Mouse (Mus musculus) erythroid progenitor cell, adult 5-6 weeks (primary cell): ENCODE results near the gene Fancc. TPM values are rescaled to one million over a fixed set of nuclear protein-coding genes. Genes with fewer than 3 reads are reported as not detected.
"Not testable (repeated sequence)": the region's sequence is repeated elsewhere in the genome, so short reads cannot be mapped to it uniquely, and the experiment has no call there.

Source experiments
- ATAC-seq: replicated peaks from 2 replicates; pipeline ENCODE4 v1.8.0; 2016; ENCODE audit warnings: moderate number of reproducible peaks, mild to moderate bottlenecking, moderate TSS enrichment, inconsistent platforms; ENCODE audit not compliant: poor library complexity, low FRiP score, severe bottlenecking
- total RNA-seq, 2 experiments: library from RNA; stranded (forward) in 1 of 2; stranded (reverse) in 1 of 2; fragments of 150-400 nt in 1 of 2; fragments of 186-747, 209-891 nt in 1 of 2; gene quantifications; 2 replicates each; pipeline versions ENCODE4 v1.2.3 to v1.2.4; 2015 to 2017; ENCODE audit warnings: low replicate concordance in 2 of 2

The Fancc gene
- total RNA-seq, 2 experiments from 2014 or later = 21.4 to 24.1 TPM

DNA sequence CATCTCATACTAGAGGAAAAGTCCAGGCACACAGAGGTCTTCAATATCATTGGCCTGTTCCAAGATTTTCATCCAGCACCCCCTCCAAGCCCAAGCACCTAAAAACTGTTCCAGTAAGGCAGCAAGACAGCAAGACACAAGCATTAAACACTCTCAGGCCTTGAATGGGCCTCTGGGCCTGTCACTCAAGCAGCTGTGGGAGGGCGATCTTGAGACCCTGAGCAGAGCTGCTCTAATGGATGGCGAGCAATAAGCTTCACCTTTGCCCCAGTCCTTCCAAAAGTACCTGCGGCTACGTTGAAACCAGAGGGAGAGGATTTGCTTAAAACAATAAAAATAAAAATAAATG is 66.4 kb downstream of the Fancc start:
- ATAC-seq = 0 out of 2 replicates have a peak, but pooled peaks have one; percentile 16

DNA sequence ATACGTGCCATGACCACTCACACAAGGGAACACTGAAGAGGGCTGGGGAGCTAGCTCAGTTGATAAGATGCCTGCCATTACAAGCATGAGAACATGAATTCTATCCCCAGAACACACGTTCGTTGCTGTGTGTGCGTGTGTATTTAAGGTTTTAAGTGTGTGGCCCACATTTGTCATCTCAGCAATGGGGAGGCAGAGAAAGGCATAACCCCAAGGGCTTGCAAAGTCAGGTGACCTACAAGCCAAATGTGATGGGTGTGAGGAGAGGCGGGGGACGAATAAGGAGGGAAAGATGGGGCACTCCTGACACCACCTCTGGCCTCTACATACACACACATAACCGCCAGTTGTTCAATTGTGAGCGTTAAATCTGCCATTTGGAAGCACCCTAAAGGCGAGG is 66.9 kb downstream of the Fancc start:
- ATAC-seq = no peak

DNA sequence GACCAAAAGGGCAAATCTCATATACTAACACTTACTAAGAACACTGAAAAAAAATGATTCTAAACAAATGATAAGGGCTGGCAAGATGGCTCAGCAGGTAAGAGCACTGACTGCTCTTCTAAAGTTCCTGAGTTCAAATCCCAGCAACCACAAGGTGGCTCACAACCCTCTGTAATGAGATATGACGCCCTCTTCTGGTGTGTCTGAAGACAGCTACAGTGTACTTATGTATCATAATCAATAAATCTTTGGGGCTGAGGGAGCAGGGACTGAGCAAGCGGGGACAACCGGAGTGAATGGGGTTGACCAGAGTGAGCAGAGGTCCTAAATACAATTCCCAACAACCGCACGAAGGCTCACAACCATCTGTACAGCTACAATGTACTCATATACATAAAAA is 68.9 kb downstream of the Fancc start:
- not testable (repeated sequence) for ATAC-seq

DNA sequence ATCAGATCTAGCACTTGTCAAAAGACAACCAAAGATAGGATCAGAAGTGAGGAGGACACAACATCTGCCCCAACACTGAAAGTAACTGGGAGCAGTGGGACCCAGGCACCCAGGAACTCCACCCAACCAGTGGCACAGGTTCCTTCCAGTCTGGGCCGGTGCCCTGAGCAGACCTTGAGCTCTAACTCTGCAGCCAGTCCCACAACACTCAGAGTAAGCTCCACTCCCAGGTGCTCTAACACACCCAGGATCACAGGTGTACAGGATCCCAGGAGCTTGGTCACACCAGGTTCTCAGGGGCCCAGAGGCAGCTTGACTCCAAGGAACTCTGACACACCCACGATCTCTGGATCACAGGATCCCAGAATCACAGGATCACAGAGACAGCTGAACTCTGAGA is 74.0 kb downstream of the Fancc start:
- ATAC-seq = no peak

DNA sequence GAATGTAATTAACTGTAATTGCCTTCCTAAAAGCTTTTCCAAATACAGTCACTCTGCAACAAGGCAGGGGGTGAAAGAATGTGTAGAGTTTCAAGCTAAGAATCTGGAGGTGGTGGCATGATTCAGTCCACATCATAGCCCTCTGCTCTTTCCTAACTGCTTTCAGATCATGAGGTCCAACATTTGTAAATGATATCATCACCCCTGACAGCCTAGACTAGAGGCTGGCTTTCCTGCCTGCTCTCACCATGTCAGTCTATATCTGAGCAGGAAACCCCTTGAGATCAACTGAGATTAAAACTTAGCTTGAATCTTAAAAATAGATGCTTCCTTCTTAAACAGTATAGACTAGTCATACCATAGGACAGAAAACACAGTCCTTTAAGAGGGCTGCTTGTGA is 75.9 kb downstream of the Fancc start:
- no peak for ATAC-seq

DNA sequence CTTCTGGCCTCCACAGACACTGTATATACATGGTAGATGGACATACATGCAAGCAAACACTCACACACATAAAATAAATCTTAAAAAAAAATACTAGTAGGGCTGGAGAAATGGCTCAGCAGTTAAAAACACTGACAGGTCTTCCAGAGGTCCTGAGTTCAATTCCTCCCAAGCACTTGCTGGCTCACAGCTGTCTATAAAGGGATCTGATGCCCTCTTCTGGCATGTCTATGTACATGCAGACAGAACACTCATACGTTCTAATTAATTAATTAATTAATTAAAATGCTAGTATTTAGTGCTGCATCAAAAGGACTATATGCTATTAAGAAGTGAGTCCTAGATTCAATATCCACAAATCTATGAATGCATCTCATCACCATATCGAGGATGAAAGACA is 78.9 kb downstream of the Fancc start:
- no peak for ATAC-seq

DNA sequence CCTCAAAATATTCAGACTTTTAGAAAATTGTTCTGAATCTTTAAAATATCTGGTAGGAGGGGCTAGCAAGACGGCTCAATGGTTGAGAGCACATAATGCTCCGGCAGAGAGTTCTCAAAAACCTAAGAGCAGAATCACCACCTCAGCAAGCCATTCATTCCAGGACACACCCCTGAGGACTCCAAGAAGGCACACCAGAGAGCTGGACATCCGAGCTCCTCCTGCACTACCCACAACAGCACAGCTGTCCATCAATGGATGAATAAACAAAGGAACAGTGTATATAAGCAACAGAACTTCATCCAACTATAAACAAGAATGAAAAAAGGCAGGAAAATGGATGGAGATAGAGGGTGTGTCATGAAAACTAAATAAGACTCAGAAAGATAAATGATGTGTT is 80.3 kb downstream of the Fancc start:
- no peak for ATAC-seq

DNA sequence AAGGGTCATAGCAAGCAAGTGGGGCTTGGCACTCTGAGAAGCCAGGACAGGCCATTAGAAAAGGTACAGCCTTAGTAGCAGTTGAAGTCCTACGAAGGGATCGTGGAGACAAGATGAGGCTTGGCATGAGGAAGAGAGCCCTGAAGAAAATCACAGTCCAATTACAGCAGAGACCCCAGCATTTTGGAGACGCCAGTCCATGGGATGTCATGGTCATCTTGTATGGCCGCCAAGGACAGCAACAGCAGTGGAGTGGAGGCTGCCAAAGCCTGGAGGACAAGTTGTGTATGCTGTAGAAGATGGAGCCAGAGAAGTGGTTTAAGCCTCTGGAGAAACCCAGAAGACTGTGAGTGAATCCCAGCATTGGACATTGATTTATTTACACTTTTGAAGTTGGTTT is 84.4 kb downstream of the Fancc start:
- no peak for ATAC-seq

DNA sequence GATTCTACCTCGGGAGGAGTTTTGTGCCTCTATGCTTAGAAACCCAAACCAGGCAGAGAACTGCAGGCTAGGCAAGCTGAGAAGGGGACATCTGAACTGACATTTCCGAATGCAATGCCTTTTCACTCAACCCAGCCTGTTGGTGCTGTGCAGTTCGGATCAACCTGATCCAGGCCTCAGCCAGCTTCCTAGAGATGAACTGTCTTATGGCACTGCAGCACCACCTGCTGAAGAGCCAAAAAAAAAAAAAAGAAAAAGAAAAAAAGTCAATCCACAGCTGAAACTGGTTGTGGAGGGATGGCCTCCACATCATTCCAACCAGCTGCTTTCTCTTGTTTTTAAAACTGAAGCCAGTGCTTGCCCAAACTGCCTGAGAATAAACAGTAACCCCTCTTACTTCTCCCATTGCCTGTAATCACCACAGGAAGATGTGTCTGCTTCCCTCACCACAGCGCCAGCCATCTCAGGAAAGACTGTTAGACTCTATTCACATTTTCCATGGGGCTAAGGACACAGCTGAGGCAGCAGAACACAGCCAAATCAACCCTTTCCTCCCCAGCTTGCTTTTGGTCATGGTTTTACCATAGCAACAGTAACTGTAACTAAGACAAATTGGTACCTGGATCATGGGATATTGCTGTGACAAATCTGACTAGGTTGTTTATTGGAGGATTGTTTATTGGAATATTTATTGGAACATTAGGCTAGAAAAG is 85.6 kb downstream of the Fancc start:
- peak; percentile 73 for ATAC-seq

DNA sequence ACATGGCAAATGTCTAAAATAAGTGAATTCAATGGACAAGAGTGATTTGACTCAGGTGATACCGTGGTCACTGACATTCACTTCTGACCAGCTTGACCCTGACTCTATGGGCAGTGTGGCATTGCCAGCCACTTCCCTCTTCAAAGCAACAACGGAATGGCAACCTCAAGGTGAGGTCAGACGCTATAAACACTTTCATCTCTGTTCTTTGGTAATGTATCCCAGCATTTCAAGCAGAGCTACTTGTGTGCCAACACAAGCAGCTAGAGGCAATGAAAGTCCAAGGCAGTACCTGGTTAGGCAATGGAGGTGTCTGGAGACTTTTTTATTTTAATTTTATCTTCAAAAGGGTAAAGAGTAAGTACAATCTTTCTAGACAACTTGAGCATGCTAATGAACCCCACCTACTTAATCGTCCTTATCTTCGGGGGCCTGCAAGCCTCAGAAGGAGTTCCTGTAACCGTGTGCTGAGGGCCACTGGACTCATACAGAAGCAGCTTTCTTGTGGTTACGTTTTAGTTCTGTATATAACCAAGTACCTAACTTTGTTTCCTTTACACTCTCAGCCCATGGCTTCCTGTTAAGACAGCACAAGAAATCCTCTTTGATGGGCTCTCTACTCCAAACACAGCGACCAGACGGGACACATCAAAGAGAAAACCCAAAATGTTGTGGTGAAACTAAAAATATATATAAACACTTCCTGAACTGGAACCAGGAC is 86.3 kb downstream of the Fancc start:
- peak; percentile 94 for ATAC-seq

DNA sequence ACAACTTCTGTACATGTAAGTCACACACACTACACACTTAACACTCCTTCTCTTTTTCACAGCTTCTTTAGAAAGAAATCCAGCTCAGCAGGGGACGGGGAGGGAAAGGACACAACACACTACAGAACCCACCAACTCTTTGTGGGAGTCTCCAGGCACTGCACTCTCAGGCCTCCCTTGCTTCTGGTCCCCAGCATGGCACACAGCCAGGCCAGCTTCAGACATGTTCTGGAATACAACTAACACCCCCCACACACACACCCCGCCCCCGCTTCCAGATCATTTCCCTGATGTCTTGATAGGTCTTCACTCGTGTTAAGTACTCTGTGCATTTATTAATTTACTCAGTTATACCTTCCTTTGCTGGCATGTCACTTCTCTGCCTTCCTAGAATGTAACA is 91.9 kb downstream of the Fancc start:
- ATAC-seq = no peak

DNA sequence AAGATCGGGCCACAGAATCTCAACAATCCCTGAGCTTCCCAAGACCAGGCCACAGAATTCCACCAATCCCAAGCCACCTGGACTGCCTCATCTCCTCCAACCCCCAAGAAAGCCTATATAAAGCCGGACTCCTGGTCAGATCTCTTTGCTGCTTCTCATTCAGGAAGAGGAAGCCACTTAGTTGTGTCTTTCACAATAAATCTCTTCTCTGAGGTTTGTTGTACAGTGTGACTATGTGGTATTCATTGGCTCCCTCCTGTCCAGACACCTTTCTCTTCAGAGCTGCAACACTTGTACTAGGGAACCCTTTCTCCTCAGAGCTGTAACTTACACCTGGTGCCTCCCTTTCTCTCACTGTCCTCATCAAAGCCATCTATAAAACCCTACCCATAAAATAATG is 92.4 kb downstream of the Fancc start:
- no peak for ATAC-seq

DNA sequence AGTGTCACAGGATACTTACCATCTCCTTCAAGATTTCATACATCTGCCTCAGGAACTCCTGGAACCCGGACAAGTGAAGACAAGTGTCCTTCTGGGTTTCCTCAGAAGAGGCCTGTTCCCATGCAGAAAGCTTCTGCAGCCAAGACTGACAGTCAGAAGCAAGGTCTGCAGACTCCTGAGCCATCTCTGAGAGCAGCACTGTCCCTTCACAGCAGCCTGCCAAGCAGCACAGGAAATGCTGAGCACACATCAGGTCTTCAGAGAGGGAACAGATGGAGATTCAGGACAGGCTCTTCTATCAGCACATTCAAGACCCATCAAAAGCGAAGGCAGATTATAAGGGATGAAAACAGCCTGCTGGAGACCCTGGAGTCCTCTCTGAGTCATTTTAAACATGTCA is 94.3 kb downstream of the Fancc start:
- no peak for ATAC-seq

DNA sequence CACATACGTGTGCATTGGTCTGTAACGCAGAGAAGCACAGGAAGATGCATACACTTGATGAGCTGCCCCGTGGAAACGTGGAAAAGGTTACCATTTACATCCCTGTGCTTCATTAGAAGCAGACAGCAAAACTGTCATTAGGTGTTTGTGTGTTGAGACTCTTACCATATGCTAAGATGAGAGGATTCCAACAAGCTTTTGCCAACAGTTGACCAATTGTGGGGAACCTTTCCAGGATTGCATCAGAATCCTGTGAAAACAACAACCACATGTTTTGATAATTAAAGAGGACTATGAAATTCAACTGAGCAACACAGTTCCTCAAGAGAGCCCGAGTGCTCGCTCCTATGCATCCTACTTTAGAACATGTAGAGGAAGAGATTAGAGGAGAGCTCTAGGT is 97.0 kb downstream of the Fancc start:
- ATAC-seq = no peak

DNA sequence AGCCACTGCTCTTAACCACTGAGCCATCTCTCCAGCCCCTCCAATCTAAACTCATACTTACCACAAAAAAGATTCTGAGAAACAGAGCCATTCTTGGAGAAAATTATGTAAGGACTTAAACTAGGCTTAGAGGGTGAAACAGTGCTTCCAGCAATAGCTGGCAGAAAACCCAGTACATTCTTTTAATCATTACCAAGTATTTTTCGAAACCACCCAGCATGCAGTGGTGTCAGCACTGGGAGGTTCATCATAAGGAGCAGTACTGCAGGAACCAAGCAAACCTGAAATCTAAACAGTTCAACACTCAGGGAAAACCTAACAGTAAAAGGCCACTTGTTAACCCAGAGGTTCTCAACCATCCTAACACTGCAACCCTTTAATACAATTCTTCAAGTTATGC is 99.7 kb downstream of the Fancc start:
- ATAC-seq = no peak

DNA sequence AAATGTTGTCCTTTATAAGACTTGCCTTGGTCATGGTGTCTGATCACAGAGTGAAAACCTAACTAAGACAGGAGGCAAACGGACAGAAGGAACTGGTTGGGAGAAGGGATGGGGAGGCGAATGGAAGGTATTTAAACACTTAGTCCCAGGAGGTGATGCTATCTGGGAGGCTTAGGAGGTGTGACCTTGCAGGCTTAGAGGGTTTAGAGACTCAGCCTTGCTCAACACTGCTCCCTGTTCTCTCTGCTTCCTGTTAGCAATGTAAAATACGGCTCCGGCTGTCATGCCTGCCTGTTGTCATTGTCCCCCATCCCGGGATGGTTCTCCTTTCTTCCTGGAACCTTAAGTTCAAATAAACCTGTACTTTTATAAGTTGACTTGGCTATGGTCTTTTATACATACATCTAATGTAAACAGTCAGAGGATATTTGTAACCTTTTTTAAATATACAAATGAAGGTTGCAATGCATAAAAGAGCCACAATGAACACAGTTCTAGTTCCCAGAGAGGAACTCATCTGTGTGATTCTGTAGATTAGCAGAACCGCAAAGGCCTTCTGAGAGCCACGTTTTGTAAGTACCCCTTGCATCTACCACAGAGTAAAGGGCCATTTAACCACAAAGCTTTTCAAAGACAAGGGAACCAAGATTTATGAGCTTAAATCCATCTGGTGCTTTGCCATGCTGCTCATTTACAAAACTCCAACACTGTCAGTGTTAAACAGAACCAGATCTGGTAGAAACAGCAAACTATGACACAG is 102.6 kb downstream of the Fancc start:
- no peak for ATAC-seq

DNA sequence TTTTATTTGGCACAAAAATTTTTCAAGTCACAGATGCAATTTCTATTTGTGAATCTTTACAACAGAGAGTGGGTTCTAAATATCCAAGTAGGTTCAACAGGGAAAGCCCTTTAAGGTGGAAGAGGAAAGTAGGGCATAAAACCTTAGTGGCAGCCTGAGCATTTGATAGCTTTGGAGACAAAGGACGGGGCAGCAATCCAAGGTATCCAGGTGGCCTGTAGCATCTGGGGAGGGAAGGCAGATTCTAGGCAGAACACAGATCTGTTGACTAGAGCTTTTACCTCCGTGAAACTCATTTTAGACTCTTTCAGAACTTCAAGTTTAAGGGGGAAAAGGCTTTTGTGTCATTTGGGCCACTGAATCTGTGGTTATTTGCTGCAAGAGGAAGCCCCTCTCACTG is 111.8 kb downstream of the Fancc start:
- ATAC-seq = no peak

DNA sequence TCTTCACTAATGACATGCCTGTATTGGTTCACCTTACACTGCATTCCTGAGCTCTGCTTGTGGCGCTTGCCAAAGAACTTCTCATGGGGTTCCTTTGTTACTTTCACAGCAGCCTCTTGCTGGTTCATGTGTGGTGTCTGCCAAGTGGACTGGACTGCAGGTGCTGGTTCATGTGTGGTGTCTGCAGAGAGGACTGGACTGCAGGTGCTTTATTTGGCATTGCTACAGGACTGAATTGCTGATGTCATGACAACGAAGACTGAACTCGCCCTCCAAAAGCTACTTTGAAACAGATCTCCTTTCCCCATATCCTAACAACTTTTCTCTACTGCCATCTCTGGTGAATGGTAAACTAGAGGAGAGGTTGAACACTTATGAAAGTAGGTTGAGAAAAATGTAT is 112.3 kb downstream of the Fancc start:
- no peak for ATAC-seq

DNA sequence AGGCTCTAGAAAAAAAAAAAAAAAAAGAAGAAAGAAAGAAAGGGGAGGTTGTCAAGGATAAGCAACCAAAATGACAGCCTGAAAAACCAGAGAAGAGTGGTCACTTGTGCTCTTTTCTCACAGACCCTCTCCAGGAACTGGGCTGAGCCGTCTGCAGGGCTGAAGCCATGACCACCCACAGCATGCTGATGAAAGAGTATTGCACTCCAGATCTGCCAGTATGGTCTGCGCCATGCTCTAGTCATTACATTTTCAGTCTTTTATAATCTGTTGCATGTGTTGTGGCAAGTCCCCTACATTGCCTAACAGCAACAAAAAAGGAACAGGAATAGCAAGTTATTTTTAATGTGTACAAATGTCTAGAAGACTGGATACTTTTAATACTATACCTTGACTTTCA is 114.9 kb downstream of the Fancc start:
- ATAC-seq = no peak

DNA sequence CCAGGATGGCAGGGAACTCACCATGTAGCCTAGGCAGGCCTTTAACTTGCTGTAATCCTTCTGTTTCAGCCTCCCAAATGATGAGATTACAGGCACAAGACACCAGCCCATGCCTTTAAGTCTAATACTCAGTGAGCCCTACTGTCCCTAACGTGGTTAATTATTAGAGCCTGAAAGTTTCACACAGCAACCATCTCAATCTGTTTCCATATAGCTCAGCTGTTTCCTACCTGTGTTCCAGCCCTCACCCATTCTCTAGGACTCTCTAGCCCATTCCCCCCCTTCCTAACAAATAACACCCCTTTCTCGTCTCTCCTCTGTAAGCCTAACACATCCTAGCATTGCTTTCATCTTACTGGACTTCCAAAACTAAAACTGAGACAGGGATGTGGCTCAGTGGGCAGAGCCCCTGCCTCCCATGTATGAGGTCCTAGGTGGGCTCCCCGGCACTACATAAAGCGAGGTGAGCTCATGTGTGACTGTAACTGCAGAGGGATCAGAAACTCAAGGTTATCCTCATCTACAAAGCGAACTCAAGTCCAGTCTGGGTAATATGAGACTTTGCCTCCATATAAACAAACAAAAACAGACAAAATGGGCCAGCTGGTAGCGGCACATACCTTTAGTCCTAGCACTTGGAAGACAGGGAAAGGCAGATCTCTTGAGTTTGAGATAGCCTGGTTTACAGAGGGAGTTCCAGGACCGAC is 123.5 kb downstream of the Fancc start:
- no peak for ATAC-seq
